Mouse (Mus musculus) urinary bladder, postnatal 10 days (tissue): Measurements from ENCODE around the gene Agbl3.
A peak's percentile ranks its signal among the peaks of the same experiment; 100 is the strongest.

Experiments
- DNase-seq: peaks from one replicate; pipeline ENCODE4 v3.0.0; 2022; ENCODE audit warnings: low spot score

Gene Agbl3

DNA sequence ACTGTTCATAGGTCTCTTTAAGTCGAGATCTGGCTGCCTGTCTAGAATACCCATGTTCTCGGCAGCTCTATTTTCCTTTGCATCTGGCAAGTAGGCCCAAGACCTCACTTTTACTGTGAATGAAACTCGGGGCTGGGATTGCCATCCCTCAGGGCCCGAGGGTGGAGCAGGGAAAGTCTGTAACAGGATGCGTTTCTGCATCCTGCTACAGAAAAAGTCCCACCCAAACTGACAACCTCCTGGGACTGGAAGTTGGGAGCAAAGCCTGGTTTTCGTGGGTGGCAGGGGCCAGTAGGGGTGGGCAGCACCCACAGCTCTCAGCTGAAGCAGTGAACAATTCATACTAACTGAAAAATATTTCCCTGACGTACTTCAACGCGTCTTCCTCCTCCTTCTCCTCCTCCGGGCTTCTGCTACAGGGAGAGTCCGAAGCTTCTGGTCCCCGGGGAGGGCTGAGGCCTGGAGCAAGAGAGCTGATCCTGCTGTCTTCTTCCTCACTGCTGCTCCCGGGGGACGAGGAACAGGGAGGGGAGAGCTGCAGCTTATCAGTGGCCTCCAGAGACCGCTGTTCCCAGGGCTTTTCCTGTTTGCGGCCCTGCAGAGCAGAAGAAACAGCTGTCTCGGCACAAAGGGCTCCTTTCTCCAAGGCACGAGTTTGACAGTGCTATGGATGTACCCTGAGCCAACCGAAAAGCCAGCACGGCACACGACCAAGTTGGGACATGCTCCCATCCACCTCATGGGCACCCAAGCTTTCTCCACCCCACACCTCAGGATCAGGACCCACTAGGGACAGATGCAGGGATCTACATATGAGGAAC, 94.1 kb downstream of the Agbl3 start:
- DNase-seq, result no peak

DNA sequence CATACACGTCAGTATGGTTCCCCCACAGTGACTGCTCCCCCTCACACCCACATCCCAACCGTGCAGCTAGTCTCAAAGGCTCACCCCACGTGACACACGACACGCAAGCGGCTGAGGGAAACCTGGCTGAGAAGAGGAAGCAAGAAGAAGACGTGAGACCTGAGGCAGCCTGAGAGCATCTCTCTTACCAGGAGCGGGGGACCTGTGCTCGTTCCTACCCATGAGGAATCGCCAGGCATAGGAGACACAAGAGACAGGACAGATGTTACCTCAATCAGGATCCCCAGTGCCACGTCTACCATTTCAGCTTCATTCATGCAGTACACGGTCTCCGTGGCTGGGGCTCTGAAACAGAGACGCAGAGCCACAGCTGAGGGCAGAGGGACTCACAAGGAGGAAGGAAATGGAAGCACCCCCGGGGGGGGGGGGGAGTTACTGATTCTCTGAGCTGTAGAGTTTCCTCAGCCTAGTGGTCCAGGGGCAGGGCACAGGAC, 95.1 kb downstream of the Agbl3 start:
- no peak for DNase-seq

DNA sequence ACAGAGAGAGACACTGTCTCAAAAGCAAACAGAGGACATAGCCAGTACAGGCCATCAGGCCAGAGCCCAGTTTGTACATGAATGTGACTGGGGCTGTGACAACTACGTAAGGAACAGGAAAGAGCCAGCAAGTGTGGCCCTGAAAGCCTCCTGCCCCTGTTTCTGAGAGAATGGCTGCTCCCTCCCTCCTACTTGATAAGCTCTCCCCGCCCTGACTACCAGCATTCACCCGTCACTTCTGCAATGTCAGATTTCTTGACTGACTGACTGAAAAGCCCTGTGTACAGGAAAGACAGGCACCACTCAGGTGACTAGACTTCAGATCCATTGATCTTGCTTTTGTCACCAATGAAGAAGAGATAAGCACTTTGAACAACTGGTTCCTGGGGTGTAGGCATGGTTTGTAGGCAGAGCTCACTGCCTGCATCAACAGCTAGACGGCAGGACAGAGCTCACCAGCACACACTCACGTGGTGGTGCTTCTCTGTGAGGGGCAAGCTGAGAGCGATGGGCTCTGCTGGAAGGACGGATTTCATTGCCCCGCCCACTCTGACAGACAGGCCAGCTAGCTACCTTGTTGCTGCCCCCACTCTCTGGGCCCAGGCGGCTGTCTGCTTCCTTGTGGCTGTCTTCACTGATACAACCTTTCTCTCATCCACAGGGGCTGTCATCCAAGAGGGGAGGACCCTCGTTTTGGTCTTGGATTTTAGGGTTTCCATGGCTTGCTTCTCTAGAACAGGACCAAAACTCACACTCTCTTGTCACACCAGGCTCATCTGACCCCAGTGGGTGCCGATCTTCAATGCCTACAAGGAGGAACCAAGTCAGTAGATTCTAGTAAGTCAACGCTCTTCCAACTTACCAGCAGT, 96.0 kb downstream of the Agbl3 start:
- DNase-seq, result no peak

DNA sequence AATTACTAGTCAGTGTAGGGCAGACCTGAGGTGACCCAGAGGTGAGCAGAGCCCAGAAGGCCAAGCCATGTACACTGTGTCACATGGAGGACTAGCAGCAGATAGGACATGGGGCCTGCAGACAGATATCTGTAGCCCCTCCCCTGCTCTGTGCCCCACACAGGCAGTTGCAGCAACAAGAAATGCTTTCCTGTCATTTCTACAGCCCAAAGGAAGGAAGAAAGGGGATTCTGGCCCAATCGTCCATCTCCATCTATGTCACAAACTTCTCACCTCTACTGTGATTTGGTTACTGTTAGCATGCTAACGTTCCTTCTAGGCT, 96.6 kb downstream of the Agbl3 start:
- DNase-seq, result no peak

DNA sequence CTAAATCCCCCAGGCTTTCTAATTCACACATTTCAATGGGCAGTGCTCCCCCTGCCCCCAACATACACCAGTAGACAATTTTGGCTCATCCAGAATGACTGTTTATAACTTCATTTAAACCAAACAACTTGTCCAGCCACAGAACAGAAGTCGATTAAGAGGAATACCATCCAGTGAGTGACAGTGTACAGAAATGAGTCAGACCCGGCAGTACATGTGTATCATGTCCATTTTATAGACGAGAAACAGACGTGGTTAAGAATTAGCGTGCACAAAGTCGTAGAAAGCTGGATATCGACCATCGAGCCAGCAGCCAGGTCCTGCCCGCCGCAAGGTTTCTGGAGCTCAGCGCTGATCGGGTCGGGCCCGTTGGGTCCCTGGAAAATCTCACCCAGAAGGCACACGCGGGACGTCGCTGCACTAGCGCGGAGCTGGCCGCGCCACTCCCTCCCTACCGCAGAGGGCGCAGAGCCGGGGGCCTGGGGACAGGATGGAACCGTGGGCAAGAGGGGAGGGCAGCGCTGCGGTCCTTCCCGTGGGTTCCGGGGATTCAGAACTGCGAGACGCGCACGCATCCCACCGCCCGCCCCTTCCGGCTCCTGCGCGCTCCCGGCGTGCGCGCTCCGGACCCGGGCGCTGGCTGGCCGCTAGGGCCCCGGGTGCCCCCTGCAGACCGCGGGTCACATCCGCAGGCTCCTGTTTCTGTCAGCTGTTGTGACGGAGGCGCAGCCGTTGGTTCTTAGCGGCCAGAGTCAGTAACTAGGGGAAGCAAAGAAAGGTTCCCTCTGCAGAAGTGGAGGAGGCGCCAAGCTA, 97.5 kb downstream of the Agbl3 start, which contains the start of gene Cyren:
Cyren (minus strand) TSS at position 552 of the 813 bp plus-strand sequence.
- peak; percentile 65 for DNase-seq

DNA sequence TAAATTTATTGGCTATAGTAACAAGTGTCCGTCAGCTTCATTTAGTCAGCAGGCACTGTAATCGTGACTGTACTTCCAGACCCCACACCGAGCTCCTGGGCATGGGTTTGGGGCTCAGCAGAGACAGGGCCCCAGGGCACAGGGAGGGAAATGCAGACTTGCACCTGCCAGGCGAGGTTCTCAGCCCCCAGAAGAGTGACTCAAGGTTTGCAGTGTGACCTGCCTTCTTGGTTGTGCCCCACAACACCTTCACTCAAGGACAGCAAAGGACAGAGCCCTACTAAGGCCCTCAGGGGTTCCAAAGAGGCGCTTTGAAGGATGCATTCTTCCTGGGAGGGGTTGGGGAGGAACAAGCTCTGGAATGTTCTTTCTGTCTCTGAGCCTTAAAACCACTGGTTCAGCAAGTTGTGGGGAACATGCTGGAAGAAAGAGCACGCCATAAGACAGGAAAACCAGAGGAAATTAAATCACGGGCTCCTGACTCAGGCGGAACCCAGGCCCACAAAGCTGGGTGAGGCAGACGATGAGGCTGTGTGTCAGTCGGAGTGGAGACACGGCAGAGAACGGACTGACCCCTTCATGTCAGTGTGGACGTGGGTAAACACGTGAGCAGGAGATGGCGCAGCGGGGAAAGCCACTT, 99.0 kb downstream of the Agbl3 start:
- no peak for DNase-seq

DNA sequence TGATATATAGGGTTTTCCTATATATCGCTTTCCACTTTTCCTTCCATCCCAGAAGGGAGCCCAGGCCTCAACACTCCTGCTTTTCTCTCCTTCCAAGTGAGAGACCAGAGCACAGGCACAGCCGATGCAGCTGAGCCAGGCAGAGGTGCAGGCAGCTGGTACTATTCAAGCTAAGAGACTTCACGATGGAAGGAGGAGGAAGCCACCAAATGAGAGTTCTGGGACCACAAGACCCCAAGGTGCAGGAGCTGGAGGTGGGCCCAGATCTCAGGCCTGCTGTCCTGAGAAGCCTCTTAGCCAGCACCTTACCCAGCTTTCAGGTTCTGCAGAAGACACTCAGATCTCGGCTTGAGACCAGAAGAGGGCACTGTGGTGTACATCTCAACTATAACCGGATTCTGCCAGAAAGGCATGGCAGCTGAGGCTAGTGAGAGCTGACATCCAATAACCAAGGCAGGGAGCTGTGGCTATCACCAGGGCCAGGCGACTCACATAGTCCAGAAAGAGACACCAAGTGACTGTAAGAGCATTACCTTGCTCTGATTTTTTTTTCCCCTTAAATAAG, 99.8 kb downstream of the Agbl3 start:
- no peak for DNase-seq

DNA sequence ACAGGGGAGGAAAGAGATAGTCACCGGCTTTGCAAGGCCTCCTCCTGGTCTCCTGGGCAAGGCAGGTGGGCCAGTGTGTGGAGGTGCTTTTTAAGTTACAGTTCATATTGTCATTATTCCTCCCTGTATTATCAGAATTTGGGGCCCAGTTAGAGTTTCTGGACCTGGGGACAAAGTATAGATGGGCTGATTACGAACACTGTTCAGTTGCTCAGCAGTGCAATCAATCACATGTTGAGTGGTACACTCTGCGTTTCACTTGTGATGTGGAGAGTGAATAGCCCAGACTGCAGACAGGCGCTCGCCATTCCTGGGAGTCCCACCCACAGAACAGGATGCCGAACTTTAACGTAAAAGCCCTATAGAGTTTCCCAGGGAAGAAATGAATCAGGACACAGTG, 104.5 kb downstream of the Agbl3 start:
- no peak for DNase-seq

DNA sequence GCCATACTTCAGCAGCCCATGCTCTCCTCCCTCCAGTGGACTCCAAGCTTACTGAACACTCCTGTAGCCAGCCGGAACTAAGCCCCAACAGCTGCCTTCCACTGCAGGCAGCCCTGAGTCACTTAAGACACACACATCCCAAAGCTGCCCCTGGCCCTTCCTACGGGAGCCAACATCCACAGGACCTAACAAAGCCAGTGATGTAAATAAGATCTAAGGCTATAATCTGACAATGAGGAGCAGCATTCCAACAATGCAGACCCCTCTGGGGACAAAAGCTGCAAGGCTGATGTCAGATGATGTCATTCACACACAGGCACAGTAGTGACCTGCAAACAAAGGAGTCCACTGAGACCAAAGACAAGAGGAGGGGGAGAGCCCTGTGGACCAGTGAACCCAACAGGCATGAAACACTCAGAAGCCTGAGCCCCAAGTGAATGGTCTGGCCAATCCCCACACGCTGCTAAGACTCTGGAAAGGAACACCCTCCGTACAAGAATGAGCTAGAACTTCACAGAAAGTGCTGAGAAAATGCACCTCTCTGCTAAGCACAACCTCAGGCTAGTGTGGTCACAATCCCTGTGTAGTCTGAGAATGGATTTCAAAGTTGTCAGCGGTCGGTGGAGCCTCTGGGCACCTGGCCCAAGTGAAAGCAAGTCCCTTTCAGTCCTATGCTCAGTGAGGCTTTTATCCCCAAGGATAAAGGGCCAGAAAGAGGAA, 107.1 kb downstream of the Agbl3 start:
- no peak for DNase-seq

DNA sequence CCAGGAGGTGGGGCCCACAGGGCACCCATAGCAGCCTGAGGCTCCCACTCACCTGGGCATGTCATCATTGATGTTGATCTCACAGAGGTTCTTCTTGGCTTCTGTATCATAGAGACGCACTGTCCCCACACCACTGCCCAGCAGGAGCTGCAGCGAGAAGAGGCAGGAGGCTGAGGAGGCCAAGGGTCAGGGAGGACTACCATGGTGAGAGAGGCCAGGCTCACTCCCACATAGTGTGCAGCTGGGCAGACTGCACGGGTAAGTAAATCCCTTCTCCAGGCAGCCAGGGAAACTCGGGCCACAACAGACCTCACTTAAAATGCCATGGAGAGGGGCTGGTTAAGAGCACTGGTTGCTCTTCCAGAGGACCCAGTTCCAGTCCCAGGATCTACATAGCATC, 109.0 kb downstream of the Agbl3 start:
- DNase-seq, result no peak

DNA sequence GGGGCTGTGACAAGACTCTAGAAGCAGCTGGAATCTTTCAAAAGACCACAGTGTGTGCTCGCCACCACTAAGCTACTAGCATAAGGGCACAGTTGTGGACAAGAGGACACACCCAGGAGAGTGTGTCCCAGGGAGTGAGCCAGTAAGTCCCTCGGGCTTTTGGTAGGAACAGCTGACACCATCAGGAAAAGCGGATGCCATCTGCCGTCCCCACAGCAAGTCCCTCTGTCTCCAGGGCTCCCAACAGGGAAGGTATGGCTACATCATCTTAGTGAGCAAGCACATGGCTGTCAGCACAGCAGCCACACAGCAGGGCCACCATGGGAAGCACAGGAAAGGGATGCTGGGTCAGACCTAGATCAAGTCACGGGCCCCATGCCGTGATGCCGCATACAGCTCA, 115.3 kb downstream of the Agbl3 start:
- no peak for DNase-seq

DNA sequence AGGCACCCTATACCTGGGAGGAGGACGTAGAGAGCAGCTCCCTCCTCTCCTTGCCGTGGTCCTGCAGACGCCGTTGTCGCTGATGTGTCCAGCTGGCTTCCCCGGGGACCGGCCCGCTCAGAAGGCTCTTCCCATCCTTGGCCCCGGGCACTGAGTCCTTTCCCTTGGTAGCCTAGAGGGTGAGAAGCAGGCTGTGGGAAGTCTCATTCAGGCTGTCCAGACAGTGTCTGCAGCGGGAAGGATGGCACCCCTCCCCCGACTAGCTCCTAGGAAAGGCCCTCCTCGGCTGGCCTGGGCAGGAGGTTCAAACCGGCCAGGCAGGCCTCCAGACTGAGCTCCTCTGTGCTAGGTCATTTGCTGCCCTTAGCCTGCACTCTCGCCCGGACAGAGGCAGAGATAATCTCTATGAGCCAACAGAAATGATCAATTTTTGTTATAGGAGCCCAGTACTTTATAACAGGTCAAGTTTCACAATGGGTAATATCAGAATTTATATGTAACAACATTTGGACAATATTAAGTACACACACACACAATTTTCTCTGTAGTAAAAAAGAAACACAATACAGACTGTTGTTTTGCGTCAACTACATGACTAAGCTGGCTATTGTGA, 116.0 kb downstream of the Agbl3 start:
- DNase-seq, result no peak

DNA sequence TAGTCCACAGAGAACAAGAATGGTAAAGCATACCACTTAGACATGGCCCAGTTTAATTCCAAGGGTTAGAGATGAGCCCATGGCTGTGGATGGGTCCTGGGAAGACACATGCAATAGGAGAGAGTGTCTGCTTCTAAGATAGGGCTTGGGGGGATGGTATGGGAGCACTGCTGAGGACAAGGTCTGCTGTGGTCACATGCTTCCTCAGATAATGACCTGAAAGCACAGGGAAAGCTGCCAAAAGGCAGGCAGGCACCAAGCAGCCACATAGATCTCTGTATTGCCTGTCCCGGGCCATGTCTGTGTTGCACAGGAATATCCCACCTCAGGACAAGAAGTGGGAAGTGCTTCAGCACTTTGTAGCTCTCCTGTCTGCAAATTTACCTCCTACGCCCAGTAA, 118.9 kb downstream of the Agbl3 start:
- no peak for DNase-seq

DNA sequence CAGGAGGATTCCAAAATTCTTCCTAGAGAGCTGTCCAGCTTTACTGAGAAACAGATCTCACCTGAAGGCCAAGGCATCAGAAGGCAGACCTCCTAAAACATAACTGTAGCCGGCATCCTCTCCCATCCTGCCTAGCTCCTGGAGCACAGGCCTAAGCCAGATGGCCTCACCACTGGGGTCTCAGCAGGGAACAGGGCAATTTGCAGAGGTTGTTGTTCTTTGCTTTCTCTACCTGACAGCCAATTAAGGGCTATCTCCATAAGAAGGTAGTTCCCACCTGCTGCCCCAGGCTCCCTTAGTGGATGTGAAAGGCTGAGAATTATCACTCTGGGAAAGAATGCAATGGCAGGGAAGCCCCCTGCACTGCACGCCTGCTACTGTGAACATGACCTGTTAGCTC, 120.8 kb downstream of the Agbl3 start:
- no peak for DNase-seq

DNA sequence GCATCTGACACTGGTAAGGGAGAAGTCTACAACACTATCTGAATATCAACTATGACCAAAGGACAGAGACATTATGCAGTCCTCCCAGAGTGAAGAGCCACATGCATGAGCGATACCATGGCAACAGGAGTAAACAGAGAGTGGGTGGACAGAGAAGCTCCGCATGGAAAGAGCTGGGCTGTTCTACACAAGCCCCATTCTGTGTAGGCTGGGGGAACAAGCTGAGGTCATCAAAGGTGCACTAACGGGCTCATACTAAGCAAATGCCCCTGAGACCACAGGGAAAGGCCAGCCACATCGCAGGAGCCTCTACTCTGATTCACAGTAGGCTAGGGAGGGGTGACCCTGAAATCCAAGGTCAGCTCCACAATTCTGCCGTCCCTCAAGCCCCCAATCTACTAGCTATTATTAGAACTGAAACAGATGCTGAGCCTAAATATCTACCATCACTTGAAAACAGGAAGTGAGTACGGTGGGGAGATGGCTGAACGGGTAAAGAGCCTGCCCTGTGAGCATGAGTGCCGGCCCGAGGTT, 121.7 kb downstream of the Agbl3 start:
- no peak for DNase-seq

DNA sequence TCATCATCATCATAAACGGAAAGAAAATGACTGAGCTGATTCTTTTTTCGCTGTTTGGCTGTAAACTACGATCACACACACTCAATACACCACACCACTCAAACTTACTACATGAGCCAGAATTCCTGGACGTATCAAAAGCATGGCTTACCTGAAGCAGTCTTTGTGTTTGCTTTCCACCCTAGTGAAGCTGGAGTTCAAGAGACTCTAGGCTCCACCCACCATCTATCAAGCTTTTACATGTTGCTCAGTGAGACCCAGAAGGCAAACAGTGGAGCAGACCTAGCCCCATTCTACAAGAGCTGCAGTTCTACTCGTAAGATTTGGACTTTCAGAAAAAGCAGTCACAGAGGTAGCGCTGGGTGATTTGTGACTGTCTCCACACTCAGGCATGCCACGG, 122.3 kb downstream of the Agbl3 start:
- DNase-seq, result no peak

DNA sequence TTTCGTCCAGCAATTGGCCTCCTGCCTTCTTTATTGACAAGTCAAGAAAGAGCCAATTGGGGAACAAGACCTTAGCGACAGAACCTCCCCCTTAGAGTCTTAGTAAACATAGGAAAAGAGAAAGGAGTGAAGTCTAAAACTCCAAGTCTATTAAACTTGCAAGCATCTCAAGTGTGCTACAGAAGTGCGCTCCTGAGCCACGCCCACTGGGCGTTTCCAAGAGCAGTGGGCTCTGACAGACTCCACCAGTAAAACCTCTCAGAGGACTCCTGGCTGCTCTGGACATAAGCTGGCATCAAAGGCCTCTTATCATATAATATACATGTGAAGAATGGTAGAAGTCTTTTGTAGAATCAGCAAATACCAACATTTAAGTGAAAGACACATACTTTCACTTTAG, 123.2 kb downstream of the Agbl3 start:
- DNase-seq, result no peak

DNA sequence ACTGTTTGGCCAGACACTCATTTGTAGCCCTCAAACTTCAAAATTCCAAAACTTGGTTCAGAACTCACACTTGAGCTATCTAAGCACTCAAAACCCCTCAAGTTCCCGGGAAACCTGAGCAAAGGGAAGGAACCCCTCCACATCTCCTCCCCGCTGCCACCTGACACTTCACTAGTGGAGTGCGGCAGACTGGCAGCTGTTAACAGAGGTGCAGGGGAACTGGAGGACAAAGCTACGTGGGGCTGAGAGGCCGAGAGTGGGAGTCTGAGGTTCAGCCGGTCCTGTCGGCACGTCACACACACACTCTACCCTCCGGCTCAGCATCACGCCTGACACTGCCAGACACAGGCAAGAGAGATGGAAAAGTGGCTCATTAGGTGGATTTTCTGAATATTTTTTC, 123.6 kb downstream of the Agbl3 start:
- DNase-seq, result no peak

DNA sequence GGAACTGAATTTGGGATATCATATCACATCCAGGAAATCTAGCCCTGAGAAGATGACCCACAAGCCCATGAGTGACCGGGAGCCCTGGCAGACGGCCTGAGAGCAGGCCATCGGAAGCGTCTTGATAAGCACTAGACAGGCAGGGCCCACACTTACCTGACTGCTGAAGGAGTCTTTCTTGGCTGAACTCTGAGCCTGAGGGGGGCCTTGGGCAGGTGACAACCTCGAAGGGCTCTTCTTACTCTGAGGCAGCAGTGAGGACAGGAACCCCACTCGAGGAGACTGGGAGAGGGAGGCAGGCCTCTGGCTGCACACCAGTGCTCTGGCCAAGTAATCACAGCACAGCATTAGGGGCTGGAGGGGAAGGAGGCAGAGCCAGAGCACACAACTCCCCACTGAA, 124.1 kb downstream of the Agbl3 start:
- no peak for DNase-seq

DNA sequence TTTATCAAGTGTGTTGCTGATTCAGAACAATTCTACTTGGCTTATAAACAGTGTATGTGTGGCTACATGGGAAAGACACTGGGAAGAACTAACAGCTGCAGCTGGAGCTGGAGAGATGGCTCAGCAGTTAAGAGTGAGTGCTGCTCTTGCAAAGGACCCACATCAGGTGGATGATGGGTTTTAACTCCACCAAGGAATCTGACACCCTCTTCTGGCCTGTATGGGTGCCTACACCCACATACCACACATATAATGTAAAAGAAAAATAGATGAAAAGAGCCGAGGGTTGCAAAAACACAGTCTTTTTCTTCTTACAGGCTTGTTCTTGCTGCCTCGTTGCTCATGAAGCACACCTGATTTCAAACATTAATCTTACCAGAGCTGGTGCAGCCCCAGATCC, 125.9 kb downstream of the Agbl3 start:
- DNase-seq, result no peak
